Mouse (Mus musculus) MEL (cell line): ENCODE results near the gene Gm20388. TPM values are rescaled to one million over a fixed set of nuclear protein-coding genes. Genes with fewer than 3 reads are reported as not detected.

ENCODE experiments used
- DNase-seq: peaks from one replicate; pipeline ENCODE4 v3.0.0; 2011; ENCODE audit warnings: low read depth, low spot score
- H3K27ac ChIP-seq: 2 replicates; pipeline ENCODE4 v1.5.1; 2012; ENCODE audit warnings: low read depth, mild to moderate bottlenecking, control low read depth, low read length, moderate library complexity; ENCODE audit not compliant: control insufficient read depth
- H3K27me3 ChIP-seq, 2 experiments: fragments of 150-350 bp in 1 of 2; sonication (generic) in 1 of 2; 2 replicates each; pipeline ENCODE4 v1.6.1; 2012; ENCODE audit warnings: low read length in 2 of 2, mild to moderate bottlenecking in 2 of 2, improper control_type of control experiment in 1 of 2, moderate library complexity in 1 of 2; ENCODE audit not compliant: insufficient read depth in 2 of 2, control insufficient read depth in 1 of 2
- H3K36me3 ChIP-seq, 2 experiments: 2 replicates each; pipeline ENCODE4 v1.6.1; 2012 to 2014; ENCODE audit warnings: low read length in 2 of 2, improper control_type of control experiment in 1 of 2, inconsistent platforms in 1 of 2, mild to moderate bottlenecking in 1 of 2; ENCODE audit not compliant: insufficient read depth in 2 of 2, control insufficient read depth in 1 of 2
- H3K4me1 ChIP-seq, 2 experiments: fragments of 150-350 bp in 1 of 2; sonication (generic) in 1 of 2; 2 replicates each; pipeline ENCODE4 v1.6.1; 2012; ENCODE audit warnings: low read length in 2 of 2, improper control_type of control experiment in 1 of 2, mild to moderate bottlenecking in 1 of 2; ENCODE audit not compliant: insufficient read depth in 2 of 2, control insufficient read depth in 1 of 2
- H3K4me3 ChIP-seq, 2 experiments: fragments of 150-350 bp in 1 of 2; sonication (generic) in 1 of 2; 2 replicates each; pipeline ENCODE4 v1.5.1; 2012; ENCODE audit warnings: low read depth in 2 of 2, low read length in 2 of 2, mild to moderate bottlenecking in 2 of 2, moderate library complexity in 2 of 2, control low read depth in 1 of 2, improper control_type of control experiment in 1 of 2; ENCODE audit not compliant: control insufficient read depth in 1 of 2, insufficient read depth in 1 of 2
- H3K79me2 ChIP-seq: 2 replicates; pipeline ENCODE4 v1.6.1; 2012; ENCODE audit warnings: mild to moderate bottlenecking, low read length, moderate library complexity; ENCODE audit not compliant: control insufficient read depth, poor library complexity, insufficient read depth
- H3K9ac ChIP-seq: 2 replicates; pipeline ENCODE4 v1.6.1; 2012; ENCODE audit warnings: low read depth, mild to moderate bottlenecking, control low read depth, low read length, moderate library complexity; ENCODE audit not compliant: control insufficient read depth, poor library complexity, severe bottlenecking
- H3K9me3 ChIP-seq: fragments of 150-350 bp; sonication (generic); replicated peaks from 2 replicates; pipeline ENCODE4 v1.6.1; 2012; ENCODE audit warnings: mild to moderate bottlenecking, low read length, improper control_type of control experiment, moderate library complexity; ENCODE audit not compliant: insufficient read depth
- BHLHE40 ChIP-seq: IDR thresholded peaks from 2 replicates; pipeline ENCODE4 v1.6.1; 2012; ENCODE audit warnings: low read depth, mild to moderate bottlenecking, inconsistent platforms, low read length, improper control_type of control experiment, borderline replicate concordance
- CHD1 ChIP-seq: IDR thresholded peaks from 2 replicates; pipeline ENCODE4 v1.6.1; 2012; ENCODE audit warnings: low read depth, mild to moderate bottlenecking, inconsistent platforms, low read length, improper control_type of control experiment
- CHD2 ChIP-seq: IDR thresholded peaks from 2 replicates; pipeline ENCODE4 v1.6.1; 2011; ENCODE audit warnings: low read length, improper control_type of control experiment
- CTCF ChIP-seq, 3 experiments: IDR thresholded peaks in 2 of 3; conservative IDR thresholded peaks in 1 of 3; 2 replicates each; pipeline ENCODE4 v1.5.1; 2011 to 2012; ENCODE audit warnings: low read length in 3 of 3, low read depth in 2 of 3, mild to moderate bottlenecking in 2 of 3, improper control_type of control experiment in 1 of 3, inconsistent platforms in 1 of 3, mixed read lengths in 1 of 3, moderate library complexity in 1 of 3; ENCODE audit not compliant: control insufficient read depth in 1 of 3, insufficient read depth in 1 of 3, poor library complexity in 1 of 3, severe bottlenecking in 1 of 3
- ELF1 ChIP-seq: IDR thresholded peaks from 2 replicates; pipeline ENCODE4 v1.6.1; 2014; ENCODE audit warnings: low read depth, mild to moderate bottlenecking, inconsistent platforms, low read length, improper control_type of control experiment, moderate library complexity
- ETS1 ChIP-seq: IDR thresholded peaks from 2 replicates; pipeline ENCODE4 v1.6.1; 2012; ENCODE audit warnings: low read depth, mild to moderate bottlenecking, inconsistent platforms, low read length, improper control_type of control experiment, moderate library complexity
- GATA1 ChIP-seq: IDR thresholded peaks from 2 replicates; pipeline ENCODE4 v1.6.1; 2011; ENCODE audit warnings: low read depth, low read length, improper control_type of control experiment
- HCFC1 ChIP-seq: IDR thresholded peaks from 2 replicates; pipeline ENCODE4 v1.6.1; 2012; ENCODE audit warnings: low read depth, mild to moderate bottlenecking, inconsistent platforms, low read length, improper control_type of control experiment, moderate library complexity
- JUND ChIP-seq: IDR thresholded peaks from 2 replicates; pipeline ENCODE4 v1.6.1; 2011; ENCODE audit warnings: low read depth, mild to moderate bottlenecking, improper control_type of control experiment, low read length
- KAT2A ChIP-seq: conservative IDR thresholded peaks from 2 replicates; pipeline ENCODE4 v1.6.1; 2012; ENCODE audit warnings: low read depth, low read length, improper control_type of control experiment, inconsistent platforms
- MAFK ChIP-seq: IDR thresholded peaks from 2 replicates; pipeline ENCODE4 v1.6.1; 2011; ENCODE audit warnings: low read depth, mild to moderate bottlenecking, low read length, improper control_type of control experiment, borderline replicate concordance
- MAZ ChIP-seq: IDR thresholded peaks from 2 replicates; pipeline ENCODE4 v1.6.1; 2012; ENCODE audit warnings: low read depth, mild to moderate bottlenecking, inconsistent platforms, low read length, improper control_type of control experiment
- MEF2A ChIP-seq: IDR thresholded peaks from 2 replicates; pipeline ENCODE4 v1.6.1; 2014; ENCODE audit warnings: low read depth, mild to moderate bottlenecking, inconsistent platforms, low read length, improper control_type of control experiment; ENCODE audit not compliant: poor library complexity, insufficient replicate concordance, severe bottlenecking; ENCODE audit errors: extremely low read depth
- NELFE ChIP-seq: IDR thresholded peaks from 2 replicates; pipeline ENCODE4 v1.6.1; 2011; ENCODE audit warnings: low read depth, low read length, improper control_type of control experiment
- NRF1 ChIP-seq: IDR thresholded peaks from 2 replicates; pipeline ENCODE4 v1.6.1; 2014; ENCODE audit warnings: low read depth, mild to moderate bottlenecking, inconsistent platforms, low read length, improper control_type of control experiment, moderate library complexity; ENCODE audit not compliant: poor library complexity, insufficient read depth, severe bottlenecking
- POLR2AphosphoS2 ChIP-seq: IDR thresholded peaks from 2 replicates; pipeline ENCODE4 v1.6.1; 2011; ENCODE audit warnings: low read length, improper control_type of control experiment
- RAD21 ChIP-seq: IDR thresholded peaks from 2 replicates; pipeline ENCODE4 v1.6.1; 2011; ENCODE audit warnings: mild to moderate bottlenecking, low read depth, low read length, improper control_type of control experiment
- SIN3A ChIP-seq: IDR thresholded peaks from 2 replicates; pipeline ENCODE4 v1.6.1; 2012; ENCODE audit warnings: low read length, improper control_type of control experiment, inconsistent platforms
- TAL1 ChIP-seq: IDR thresholded peaks from 2 replicates; pipeline ENCODE4 v1.6.1; 2012; ENCODE audit warnings: mild to moderate bottlenecking, inconsistent platforms, low read length, moderate library complexity, mixed read lengths
- TBP ChIP-seq: IDR thresholded peaks from 2 replicates; pipeline ENCODE4 v1.8.0; 2011; ENCODE audit warnings: low read depth, low read length, improper control_type of control experiment
- TCF12 ChIP-seq: IDR thresholded peaks from 2 replicates; pipeline ENCODE4 v1.6.1; 2014; ENCODE audit warnings: low read depth, mild to moderate bottlenecking, inconsistent platforms, low read length, improper control_type of control experiment, moderate library complexity
- UBTF ChIP-seq: IDR thresholded peaks from 2 replicates; pipeline ENCODE4 v1.6.1; 2012; ENCODE audit warnings: low read depth, mild to moderate bottlenecking, inconsistent platforms, low read length, improper control_type of control experiment, moderate library complexity, borderline replicate concordance; ENCODE audit not compliant: insufficient read depth
- USF1 ChIP-seq: IDR thresholded peaks from 2 replicates; pipeline ENCODE4 v1.6.1; 2014; ENCODE audit warnings: low read depth, mild to moderate bottlenecking, inconsistent platforms, low read length, improper control_type of control experiment, moderate library complexity
- USF2 ChIP-seq, 2 experiments: IDR thresholded peaks; 2 replicates each; pipeline ENCODE4 v1.6.1; 2011 to 2012; ENCODE audit warnings: improper control_type of control experiment in 2 of 2, low read length in 2 of 2, borderline replicate concordance in 1 of 2, inconsistent platforms in 1 of 2, low read depth in 1 of 2, mild to moderate bottlenecking in 1 of 2; ENCODE audit not compliant: insufficient read depth in 1 of 2
- ZKSCAN1 ChIP-seq: IDR thresholded peaks from 2 replicates; pipeline ENCODE4 v1.6.1; 2012; ENCODE audit warnings: low read depth, mild to moderate bottlenecking, inconsistent platforms, low read length, improper control_type of control experiment, moderate library complexity
- ZNF384 ChIP-seq: IDR thresholded peaks from 2 replicates; pipeline ENCODE4 v1.6.1; 2012; ENCODE audit warnings: low read depth, mild to moderate bottlenecking, inconsistent platforms, low read length, improper control_type of control experiment
- polyA plus RNA-seq, 2 experiments: library from polyadenylated mRNA; stranded (reverse) in 1 of 2; unstranded in 1 of 2; fragments of >175 nt in 1 of 2; fragments of >200 nt in 1 of 2; gene quantifications; 2 replicates each; pipeline versions ENCODE4 v1.2.1 to v1.2.4; 2012; ENCODE audit warnings: low replicate concordance in 2 of 2, low read depth in 1 of 2; ENCODE audit not compliant: insufficient read length in 2 of 2, insufficient read depth in 1 of 2, missing spikeins in 1 of 2
- total RNA-seq: library from RNA; depleted of rRNA; stranded (reverse); fragments of 300-350 nt; gene quantifications from 2 replicates; pipeline ENCODE4 v1.2.3, GENCODE M21; 2012

The Gm20388 gene
- total and polyA plus RNA-seq, 3 experiments = 11.1 to 17.8 TPM; not detected in 1

GRCm38 (mm10) chr8:123954246-123954645 is 4043.6 kb downstream of the Gm20388 start:
- Histone ChIP-seq H3K36me3 (peaks cover 0 to 4% of the 10 kb centered on the region in 2 experiments; a peak in 2 of 4 replicates), H3K27me3 (no peaks in the 10 kb centered on the region), H3K4me3 (no peak overlapping the region), H3K9ac (no peak overlapping the region), H3K79me2 (no peaks in the 10 kb centered on the region; the same call in 1 of the 2 replicates), H3K27ac (no peak overlapping the region), H3K9me3 (no peaks in the 10 kb centered on the region), H3K4me1 (no peaks in the 10 kb centered on the region)
- TF ChIP-seq NELFE (no peak), KAT2A (no peak), JUND (no peak), ZKSCAN1 (no peak), MAFK (no peak), SIN3A (no peak), TCF12 (no peak), TAL1 (no peak), USF2 (IDR thresholded peaks at IDR 0.05; ENCODE audit: borderline replicate concordance in 1 of 2, insufficient read depth in 1 of 2, low read depth in 1 of 2, low read length in 2 of 2) (no peak), CHD1 (no peak), HCFC1 (no peak), ELF1 (no peak), MAZ (no peak), GATA1 (no peak), RAD21 (no peak), POLR2AphosphoS2 (no peak), NRF1 (no peak)
- no peak for DNase-seq

GRCm38 (mm10) chr8:123958130-123958529 is 4047.5 kb downstream of the Gm20388 start:
- Histone ChIP-seq H3K27me3 (no peaks in the 10 kb centered on the region), H3K4me3 (no peak overlapping the region), H3K9me3 (no peaks in the 10 kb centered on the region), H3K79me2 (no peaks in the 10 kb centered on the region), H3K36me3 (peaks cover 0 to 4% of the 10 kb centered on the region in 2 experiments; a peak in 2 of 4 replicates), H3K4me1 (no peaks in the 10 kb centered on the region), H3K27ac (no peak overlapping the region), H3K9ac (no peak overlapping the region)
- no peak for TF ChIP-seq NRF1
- no peak for TF ChIP-seq POLR2AphosphoS2
- TF ChIP-seq CHD2 = no peak
- TF ChIP-seq GATA1 = no peak
- TF ChIP-seq CHD1 = no peak
- no peak for TF ChIP-seq JUND
- TF ChIP-seq TBP = no peak
- TF ChIP-seq ETS1 = no peak
- TF ChIP-seq CTCF (IDR thresholded peaks at IDR 0.05 in 2 of 3, conservative IDR thresholded peaks at IDR 0.05 in 1 of 3; ENCODE audit: control insufficient read depth in 1 of 3, insufficient read depth in 1 of 3, low read depth in 2 of 3, low read length in 3 of 3, poor library complexity in 1 of 3, severe bottlenecking in 1 of 3) = no peak
- no peak for TF ChIP-seq ELF1
- TF ChIP-seq MEF2A = no peak
- TF ChIP-seq USF1 = no peak
- no peak for TF ChIP-seq ZNF384
- no peak for TF ChIP-seq UBTF
- no peak for TF ChIP-seq MAFK
- no peak for TF ChIP-seq BHLHE40
- DNase-seq = no peak
